Mouse (Mus musculus) stomach, postnatal 0 days (tissue): Measurements from ENCODE around the gene Snx5.

Experiments used
- CTCF ChIP-seq: IDR thresholded peaks from 2 replicates; pipeline ENCODE4 v1.5.1; 2016; ENCODE audit warnings: antibody characterized with exemption, low read depth, mild to moderate bottlenecking, moderate library complexity
- EP300 ChIP-seq: optimal IDR thresholded peaks from 2 replicates; pipeline ENCODE3; 2016; ENCODE audit warnings: antibody characterized with exemption

- TF ChIP-seq CTCF (no peak), EP300 (no peak)
Observed at GRCm38 (mm10) chr2:144279742-144280141, 9.0 kb upstream of the Snx5 start.
